9 mouse cellular contexts compared by ENCODE assay signal in genomic region chr11:119203423-119203822, GRCm38 (mm10). TPM values are rescaled to one million over a fixed set of nuclear protein-coding genes. Genes with fewer than 3 reads are reported as not detected.
A peak's percentile ranks its signal among the peaks of the same experiment; 100 is the strongest.
DNase-seq lines count a peak whose midpoint lies in the region; ATAC-seq and TF ChIP-seq lines count a peak whose summit lies in the region.
"Had no signal": no experiment of that assay in that cellular context is flagged by ENCODE, and none has a peak within 500 bp of the region (broad histone marks: within the 10 kb centered on the region; RNA-seq: fewer than 3 reads in every experiment).

No protein-coding gene starts in this region.

- no peaks in the 10 kb centered on the region for H3K4me1 ChIP-seq in heart, postnatal 0 days (ENCODE audit: control insufficient read depth, insufficient read depth)
- H3K4me1 ChIP-seq in liver, embryonic 13.5 days (replicated peaks): no peaks in the 10 kb centered on the region
- H3K4me1 ChIP-seq in stomach, postnatal 0 days (replicated peaks; ENCODE audit: control insufficient read depth, insufficient read depth): no peaks in the 10 kb centered on the region

- no peak overlapping the region for H3K27ac ChIP-seq in heart, postnatal 0 days (ENCODE audit: low read depth)
- no peak overlapping the region for H3K27ac ChIP-seq in liver, embryonic 13.5 days
- H3K27ac ChIP-seq in stomach, postnatal 0 days (replicated peaks): no peak overlapping the region
- H3K27ac ChIP-seq: limb, embryonic 13.5 days had no signal

- no peak overlapping the region for H3K4me2 ChIP-seq in heart, postnatal 0 days (ENCODE audit: low read depth, low read length)
- H3K4me2 ChIP-seq in liver, embryonic 13.5 days: no peak overlapping the region
- H3K4me2 ChIP-seq in stomach, postnatal 0 days (replicated peaks; ENCODE audit: low read depth): no peak overlapping the region
- H3K4me2 ChIP-seq: limb, embryonic 13.5 days had no signal

- H3K4me3 ChIP-seq in heart, postnatal 0 days (ENCODE audit: low read depth, low read length): no peak overlapping the region
- no peak overlapping the region for H3K4me3 ChIP-seq in liver, embryonic 13.5 days (replicated peaks)
- no peak overlapping the region for H3K4me3 ChIP-seq in stomach, postnatal 0 days (ENCODE audit: low read depth, low read length)
- H3K4me3 ChIP-seq: limb, embryonic 13.5 days had no signal

- peak; percentile 37; the same call in 1 of the 2 replicates for ATAC-seq in heart, postnatal 0 days (ENCODE audit: insufficient read depth, low read depth)
- no peak for ATAC-seq in liver, embryonic 13.5 days (ENCODE audit: low read depth)
- ATAC-seq in stomach, postnatal 0 days (ENCODE audit: low FRiP score, low TSS enrichment): peak; percentile 45

- 43% methylated on average over 5 of the region's 5 CpGs for WGBS in heart, postnatal 0 days
- 42% methylated on average over 5 of the region's 5 CpGs for WGBS in liver, embryonic 13.5 days (ENCODE audit: insufficient replicate concordance)
- 47% methylated on average over 5 of the region's 5 CpGs for WGBS in stomach, postnatal 0 days

- peaks cover 25% of the 10 kb centered on the region for H3K36me3 ChIP-seq in heart, postnatal 0 days (replicated peaks; ENCODE audit: control insufficient read depth, insufficient read depth, low read length)
- peaks cover 3% of the 10 kb centered on the region; the same call in 1 of the 2 replicates for H3K36me3 ChIP-seq in liver, embryonic 13.5 days
- H3K36me3 ChIP-seq in stomach, postnatal 0 days (ENCODE audit: control insufficient read depth, insufficient read depth, low read length): no peaks in the 10 kb centered on the region; the same call in none of the 2 replicates

- no peaks in the 10 kb centered on the region for H3K9me3 ChIP-seq in heart, postnatal 0 days (replicated peaks; ENCODE audit: control insufficient read depth, low read length)
- H3K9me3 ChIP-seq in liver, embryonic 13.5 days (replicated peaks): no peaks in the 10 kb centered on the region
- H3K9me3 ChIP-seq in stomach, postnatal 0 days (ENCODE audit: control insufficient read depth, low read length): no peaks in the 10 kb centered on the region
- H3K9me3 ChIP-seq: limb, embryonic 13.5 days had no signal

- DNase-seq in heart, postnatal 0 days (ENCODE audit: low spot score): no peak
- DNase-seq in heart, adult 9 months (ENCODE audit: low spot score in 2 of 2): no peak
- peak; percentile 63 to 64 for DNase-seq in B cell, adult 2 months
- DNase-seq in adipocyte (ENCODE audit: low spot score): peak; percentile 59
- peak; percentile 13 for DNase-seq in liver, embryonic 13.5 days
- DNase-seq in stomach, postnatal 0 days (ENCODE audit: low spot score): peak; percentile 62
- DNase-seq in right cerebral cortex, postnatal 25 days: no peak
- DNase-seq in layer of hippocampus, postnatal 36 days: no peak

- peak; percentile 83 for TF ChIP-seq CTCF in heart, postnatal 0 days (IDR thresholded peaks at IDR 0.05; ENCODE audit: low read depth)
- TF ChIP-seq CTCF in stomach, postnatal 0 days (IDR thresholded peaks at IDR 0.05; ENCODE audit: low read depth): peak; percentile 92

- TF ChIP-seq EP300 in heart, postnatal 0 days (IDR thresholded peaks at IDR 0.05; ENCODE audit: low read depth): no peak
- no peak for TF ChIP-seq EP300 in stomach, postnatal 0 days (optimal IDR thresholded peaks at IDR 0.05)

- no peak overlapping the region for H3K9ac ChIP-seq in heart, postnatal 0 days (replicated peaks; ENCODE audit: low read depth, low read length)
- no peak overlapping the region for H3K9ac ChIP-seq in liver, embryonic 13.5 days
- no peak overlapping the region for H3K9ac ChIP-seq in stomach, postnatal 0 days (ENCODE audit: low read length)
- H3K9ac ChIP-seq: limb, embryonic 13.5 days had no signal

- H3K27me3 ChIP-seq in heart, postnatal 0 days (ENCODE audit: control insufficient read depth, insufficient read depth, low read length): no peaks in the 10 kb centered on the region
- H3K27me3 ChIP-seq in liver, embryonic 13.5 days: no peaks in the 10 kb centered on the region
- no peaks in the 10 kb centered on the region for H3K27me3 ChIP-seq in stomach, postnatal 0 days (ENCODE audit: control insufficient read depth, insufficient read depth, low read length)
- H3K27me3 ChIP-seq: limb, embryonic 13.5 days had no signal

RNA-seq across cellular contexts. Expression of gene Tbc1d16, which starts 24.9 kb away (rescaled TPM):
- total RNA-seq in heart, postnatal 0 days (2014; rRNA removed; ENCODE audit: low replicate concordance): 46.4 and 50.8 TPM in 2 replicates
- 12.4 and 12.9 TPM in 2 replicates for polyA plus RNA-seq in heart, postnatal 0 days (2015; fragmentation: Nextera tagmentation; extraction: Ambion mirVana)
- polyA plus RNA-seq in liver, embryonic 13.5 days (2015; fragmentation: Nextera tagmentation; extraction: Ambion mirVana): 1.5 and 1.6 TPM in 2 replicates
- 4.8 and 6.3 TPM in 2 replicates for polyA plus RNA-seq in stomach, postnatal 0 days (2015; fragmentation: Nextera tagmentation; extraction: Ambion mirVana)
- 10 to 100 TPM; 47.9 to 50.9 TPM for total RNA-seq in layer of hippocampus, postnatal 36 days (2021)

RNA-seq across cellular contexts. Expression of gene Ccdc40, which starts 24.9 kb away (rescaled TPM):
- 0.39 TPM in 1 of 2 replicates, not detected in the other for total RNA-seq in heart, postnatal 0 days (2014; rRNA removed; ENCODE audit: low replicate concordance)
- polyA plus RNA-seq in heart, postnatal 0 days (2015; fragmentation: Nextera tagmentation; extraction: Ambion mirVana): 0.62 and 0.68 TPM in 2 replicates
- polyA plus RNA-seq in liver, embryonic 13.5 days (2015; fragmentation: Nextera tagmentation; extraction: Ambion mirVana): 1.4 and 1.8 TPM in 2 replicates
- polyA plus RNA-seq in stomach, postnatal 0 days (2015; fragmentation: Nextera tagmentation; extraction: Ambion mirVana): 0.92 and 1.2 TPM in 2 replicates
- 1 to 10 TPM; 1.6 to 2.3 TPM for total RNA-seq in layer of hippocampus, postnatal 36 days (2021)

Comparison
In these comparisons a context has a peak if more than half of its experiments do, and no peak if none do; other contexts are left out.
1. DNase-seq: peak in B cell, adult 2 months (2 of 2), adipocyte (single experiment), liver, embryonic 13.5 days (single experiment) and stomach, postnatal 0 days (single experiment); none in heart, postnatal 0 days (single experiment), heart, adult 9 months (0 of 2), right cerebral cortex, postnatal 25 days (single experiment) and layer of hippocampus, postnatal 36 days (0 of 2).